Mouse (Mus musculus): ENCODE measurements around the gene 1700015F17Rik. TPM values are rescaled to one million over a fixed set of nuclear protein-coding genes. Genes with fewer than 3 reads are reported as not detected.

Gene 1700015F17Rik
- polyA plus RNA-seq, 1 experiment from 2014 or later: not detected

DNA sequence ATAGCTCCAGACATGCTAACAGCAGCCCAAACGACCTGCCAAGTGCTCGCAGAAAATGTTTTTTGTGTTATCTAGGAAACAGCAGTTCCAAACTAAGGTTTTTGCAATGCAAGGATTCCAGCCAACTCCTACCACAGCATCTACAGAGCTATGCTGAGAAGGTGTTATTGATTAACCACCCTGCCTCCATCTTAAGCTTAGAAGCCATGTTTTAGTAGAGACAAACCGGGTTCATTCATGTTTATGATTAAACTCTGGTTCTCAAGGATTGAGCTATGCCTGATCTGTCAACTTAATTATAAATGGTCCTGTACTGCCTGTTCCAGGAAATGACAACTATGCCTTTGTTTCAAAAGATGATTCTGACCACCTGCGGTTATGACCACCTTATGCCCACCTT lies 2.8 kb downstream of the 1700015F17Rik start:
- Histone ChIP-seq H3K4me1 (ENCODE audit: control insufficient read depth, insufficient read depth, low read length) (no peaks in the 10 kb centered on the region), H3K4me2 (replicated peaks; ENCODE audit: low read depth, low read length) (no peak overlapping the region), H3K27me3 (ENCODE audit: control insufficient read depth, insufficient read depth, low read length) (no peaks in the 10 kb centered on the region), H3K9me3 (ENCODE audit: control insufficient read depth, low read length) (no peaks in the 10 kb centered on the region), H3K27ac (ENCODE audit: low read depth, low read length) (no peak overlapping the region), H3K4me3 (ENCODE audit: low read length) (no peak overlapping the region), H3K9ac (ENCODE audit: low read depth, low read length) (no peak overlapping the region), H3K36me3 (ENCODE audit: control insufficient read depth, insufficient read depth, low read length) (no peaks in the 10 kb centered on the region)
- ATAC-seq (ENCODE audit: low FRiP score, low TSS enrichment): no peak; the same call in 1 of the 2 replicates
- WGBS: 73% methylated on average over 4 of the region's 4 CpGs

DNA sequence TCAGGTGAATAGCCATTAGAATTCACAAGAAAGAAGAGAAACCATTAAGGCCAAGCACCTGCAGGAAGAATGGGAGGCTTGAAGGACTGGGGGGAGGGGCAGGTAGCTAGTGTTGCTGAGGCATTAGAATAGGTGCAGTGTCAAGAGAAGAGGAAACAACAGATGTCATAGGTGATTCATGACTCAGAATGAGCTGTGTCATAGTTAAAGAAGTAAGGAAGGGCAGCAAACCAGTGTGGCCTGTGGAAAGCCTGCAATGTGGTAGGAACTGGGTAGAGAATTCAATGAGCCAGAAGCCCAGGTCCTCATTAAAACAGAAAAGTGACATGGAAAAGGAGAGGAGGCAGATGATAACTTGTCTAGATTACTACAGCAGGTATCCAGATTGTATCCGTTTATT lies 13.7 kb downstream of the 1700015F17Rik start:
- ATAC-seq (ENCODE audit: low FRiP score, low TSS enrichment): no peak
- WGBS: 82% methylated on average over 1 of the region's 1 CpGs

DNA sequence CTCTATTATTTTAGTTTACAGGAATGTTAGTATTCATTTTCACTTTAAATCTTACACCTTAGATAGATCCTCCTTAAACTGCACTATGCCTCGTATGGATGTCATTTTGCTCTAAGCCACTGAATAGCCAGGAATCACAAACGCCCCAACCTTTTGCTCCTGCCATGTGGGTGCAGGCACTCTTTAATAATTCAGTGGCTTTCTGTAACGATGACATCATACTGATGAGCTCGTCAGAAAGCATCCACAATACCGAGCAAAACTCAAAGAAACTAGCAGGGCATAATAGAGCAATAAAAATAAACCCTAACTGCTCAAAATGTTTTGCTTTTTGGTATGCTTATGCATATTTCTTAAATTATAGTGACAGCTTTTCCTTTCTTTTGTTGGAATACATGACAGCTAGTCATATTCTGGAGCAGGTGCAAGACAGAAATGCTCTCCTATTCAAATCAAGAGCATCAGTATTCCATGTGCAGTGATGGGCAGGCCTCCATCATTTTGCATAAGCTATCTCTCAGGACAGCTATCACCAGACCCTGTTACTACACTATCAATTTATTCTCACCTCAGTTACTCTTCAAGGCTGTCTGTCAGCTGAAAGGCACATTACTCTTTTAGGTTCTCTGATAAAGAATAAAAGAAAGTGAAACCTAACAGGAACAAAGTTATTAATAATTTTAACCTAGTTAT lies 47.1 kb downstream of the 1700015F17Rik start:
- Histone ChIP-seq H3K4me3 (ENCODE audit: low read length) (no peak overlapping the region), H3K27ac (ENCODE audit: low read depth, low read length) (no peak overlapping the region), H3K9me3 (ENCODE audit: control insufficient read depth, low read length) (no peaks in the 10 kb centered on the region), H3K9ac (ENCODE audit: low read depth, low read length) (no peak overlapping the region), H3K4me2 (replicated peaks; ENCODE audit: low read depth, low read length) (no peak overlapping the region), H3K4me1 (ENCODE audit: control insufficient read depth, insufficient read depth, low read length) (no peaks in the 10 kb centered on the region), H3K36me3 (ENCODE audit: control insufficient read depth, insufficient read depth, low read length) (no peaks in the 10 kb centered on the region), H3K27me3 (ENCODE audit: control insufficient read depth, insufficient read depth, low read length) (no peaks in the 10 kb centered on the region)
- 77% methylated on average over 5 of the region's 5 CpGs for WGBS
- ATAC-seq (ENCODE audit: low FRiP score, low TSS enrichment): no peak

More for the DNA sequence above, 13.7 kb downstream of the 1700015F17Rik start:
- Histone ChIP-seq H3K36me3 (ENCODE audit: control insufficient read depth, insufficient read depth, low read length) (no peaks in the 10 kb centered on the region), H3K27me3 (ENCODE audit: control insufficient read depth, insufficient read depth, low read length) (no peaks in the 10 kb centered on the region), H3K4me3 (ENCODE audit: low read length) (no peak overlapping the region), H3K9me3 (ENCODE audit: control insufficient read depth, low read length) (no peaks in the 10 kb centered on the region), H3K4me1 (ENCODE audit: control insufficient read depth, insufficient read depth, low read length) (no peaks in the 10 kb centered on the region), H3K9ac (ENCODE audit: low read depth, low read length) (no peak overlapping the region), H3K4me2 (replicated peaks; ENCODE audit: low read depth, low read length) (no peak overlapping the region), H3K27ac (ENCODE audit: low read depth, low read length) (no peak overlapping the region)

DNA sequence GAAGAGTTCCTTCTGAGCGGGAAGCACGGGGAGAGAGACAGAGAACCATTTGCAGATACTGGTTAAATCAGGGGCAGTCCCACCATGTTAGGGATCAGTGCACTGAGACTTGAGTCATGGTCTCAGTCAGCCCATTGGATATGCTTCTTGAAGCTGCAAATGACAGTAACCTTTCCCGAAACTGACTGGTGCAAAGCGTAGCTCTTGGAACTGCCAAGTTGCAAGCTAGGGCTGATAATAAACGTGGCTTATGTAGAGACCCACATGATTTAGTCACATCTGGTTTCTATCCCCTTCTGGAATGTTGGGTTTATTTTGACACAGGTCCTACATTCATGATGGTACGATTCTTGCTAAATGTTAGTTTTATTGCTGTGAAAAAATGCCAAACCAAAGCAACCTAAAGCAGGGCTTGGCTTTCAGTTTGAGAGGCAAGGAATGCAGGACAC lies 55.2 kb downstream of the 1700015F17Rik start:
- no peaks in the 10 kb centered on the region for H3K9me3 ChIP-seq (ENCODE audit: control insufficient read depth, low read length)
- no peak overlapping the region for H3K27ac ChIP-seq (ENCODE audit: low read depth, low read length)
- H3K27me3 ChIP-seq (ENCODE audit: control insufficient read depth, insufficient read depth, low read length): no peaks in the 10 kb centered on the region
- WGBS: 68% methylated on average over 6 of the region's 6 CpGs
- no peak for ATAC-seq (ENCODE audit: low FRiP score, low TSS enrichment)
- H3K4me1 ChIP-seq (ENCODE audit: control insufficient read depth, insufficient read depth, low read length): no peaks in the 10 kb centered on the region
- H3K4me3 ChIP-seq (ENCODE audit: low read length): no peak overlapping the region
- no peaks in the 10 kb centered on the region for H3K36me3 ChIP-seq (ENCODE audit: control insufficient read depth, insufficient read depth, low read length)
- H3K4me2 ChIP-seq (replicated peaks; ENCODE audit: low read depth, low read length): no peak overlapping the region
- H3K9ac ChIP-seq (ENCODE audit: low read depth, low read length): no peak overlapping the region

DNA sequence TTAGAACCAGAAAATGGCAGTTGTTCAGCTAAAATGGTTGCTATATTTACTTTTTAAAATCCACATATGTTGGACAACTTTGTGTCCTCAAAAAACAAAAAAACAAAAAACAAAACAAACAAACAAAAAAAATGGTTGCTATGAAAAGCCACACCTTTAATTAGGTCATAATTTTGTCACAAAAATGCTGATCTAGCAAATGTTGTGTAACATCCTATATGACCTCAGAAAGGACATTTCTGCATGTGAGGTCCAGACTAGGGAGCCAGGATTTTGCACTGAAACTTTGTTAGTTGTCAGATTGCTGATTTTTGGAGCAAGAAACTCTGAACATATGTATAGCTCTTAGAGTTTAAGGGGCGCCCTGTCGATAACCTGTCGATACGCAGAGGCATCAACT lies 55.9 kb downstream of the 1700015F17Rik start:
- H3K9me3 ChIP-seq (ENCODE audit: control insufficient read depth, low read length): no peaks in the 10 kb centered on the region
- ATAC-seq (ENCODE audit: low FRiP score, low TSS enrichment): no peak
- WGBS: 94% methylated on average over 4 of the region's 4 CpGs
- no peaks in the 10 kb centered on the region for H3K27me3 ChIP-seq (ENCODE audit: control insufficient read depth, insufficient read depth, low read length)
- H3K9ac ChIP-seq (ENCODE audit: low read depth, low read length): no peak overlapping the region
- no peak overlapping the region for H3K27ac ChIP-seq (ENCODE audit: low read depth, low read length)
- H3K36me3 ChIP-seq (ENCODE audit: control insufficient read depth, insufficient read depth, low read length): no peaks in the 10 kb centered on the region
- no peak overlapping the region for H3K4me3 ChIP-seq (ENCODE audit: low read length)
- H3K4me2 ChIP-seq (replicated peaks; ENCODE audit: low read depth, low read length): no peak overlapping the region
- H3K4me1 ChIP-seq (ENCODE audit: control insufficient read depth, insufficient read depth, low read length): no peaks in the 10 kb centered on the region

DNA sequence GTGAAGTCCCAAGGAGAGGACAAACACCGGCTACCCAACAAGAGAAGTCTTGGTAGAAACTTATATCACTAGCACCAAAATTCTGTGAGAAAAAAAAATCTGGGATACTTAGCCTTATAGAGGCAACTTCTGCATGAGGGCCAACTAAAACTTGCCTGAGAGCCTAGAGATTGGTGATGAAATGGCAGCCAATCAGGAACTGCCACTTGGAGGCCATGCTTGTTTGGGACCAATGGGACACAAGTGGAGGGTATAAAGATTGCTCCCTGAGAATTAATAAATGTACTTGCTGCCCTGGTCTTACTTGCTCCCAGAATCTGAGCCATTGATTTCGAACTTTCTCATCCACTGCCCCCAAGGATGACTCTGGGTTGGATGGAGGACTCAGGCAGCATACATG lies 57.5 kb downstream of the 1700015F17Rik start:
- no peaks in the 10 kb centered on the region for H3K4me1 ChIP-seq (ENCODE audit: control insufficient read depth, insufficient read depth, low read length)
- H3K9me3 ChIP-seq (ENCODE audit: control insufficient read depth, low read length): no peaks in the 10 kb centered on the region
- no peak overlapping the region for H3K27ac ChIP-seq (ENCODE audit: low read depth, low read length)
- no peak overlapping the region for H3K4me2 ChIP-seq (replicated peaks; ENCODE audit: low read depth, low read length)
- H3K4me3 ChIP-seq (ENCODE audit: low read length): no peak overlapping the region
- H3K9ac ChIP-seq (ENCODE audit: low read depth, low read length): no peak overlapping the region
- no peak for ATAC-seq (ENCODE audit: low FRiP score, low TSS enrichment)
- WGBS: 88% methylated on average over 2 of the region's 2 CpGs
- no peaks in the 10 kb centered on the region for H3K36me3 ChIP-seq (ENCODE audit: control insufficient read depth, insufficient read depth, low read length)
- no peaks in the 10 kb centered on the region for H3K27me3 ChIP-seq (ENCODE audit: control insufficient read depth, insufficient read depth, low read length)

DNA sequence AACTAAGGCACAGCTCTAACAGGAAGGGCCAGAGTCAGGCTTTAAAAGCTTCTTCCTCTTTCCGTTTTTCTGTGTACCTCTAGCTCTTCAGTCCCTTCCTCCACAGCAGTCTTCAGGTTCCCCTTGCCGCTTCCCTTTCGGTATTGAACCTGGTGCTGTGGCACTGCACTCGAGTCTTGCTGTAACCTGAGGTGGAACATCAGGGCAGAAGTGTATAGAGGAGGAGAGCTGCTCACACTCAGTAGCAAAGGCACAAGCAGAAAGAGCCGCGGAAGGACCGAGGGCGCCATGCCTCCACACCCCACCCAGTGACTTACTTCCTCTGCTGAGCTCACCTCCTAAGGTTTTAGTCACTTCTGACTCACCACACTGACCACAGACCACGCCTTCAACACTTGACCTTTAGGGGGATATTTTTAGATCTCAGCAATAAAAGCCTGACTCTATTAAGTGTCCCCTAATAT lies 58.9 kb downstream of the 1700015F17Rik start, which contains the start of gene Cdk14:
Gene Cdk14, minus strand, starts transcription at position 321 of the 464 bp plus-strand sequence.
- H3K36me3 ChIP-seq (ENCODE audit: control insufficient read depth, insufficient read depth, low read length): no peaks in the 10 kb centered on the region
- ATAC-seq (ENCODE audit: low FRiP score, low TSS enrichment): no peak
- H3K27ac ChIP-seq (ENCODE audit: low read depth, low read length): no peak within 1 kb of the TSS
- H3K4me1 ChIP-seq (ENCODE audit: control insufficient read depth, insufficient read depth, low read length): no peaks in the 10 kb centered on the region
- no peaks in the 10 kb centered on the region for H3K27me3 ChIP-seq (ENCODE audit: control insufficient read depth, insufficient read depth, low read length)
- no peaks in the 10 kb centered on the region for H3K9me3 ChIP-seq (ENCODE audit: control insufficient read depth, low read length)
- no peak within 1 kb of the TSS for H3K4me3 ChIP-seq (ENCODE audit: low read length)
- H3K4me2 ChIP-seq (replicated peaks; ENCODE audit: low read depth, low read length): no peak within 1 kb of the TSS
- H3K9ac ChIP-seq (ENCODE audit: low read depth, low read length): no peak within 1 kb of the TSS
- 88% methylated on average over 9 of the region's 9 CpGs for WGBS

DNA sequence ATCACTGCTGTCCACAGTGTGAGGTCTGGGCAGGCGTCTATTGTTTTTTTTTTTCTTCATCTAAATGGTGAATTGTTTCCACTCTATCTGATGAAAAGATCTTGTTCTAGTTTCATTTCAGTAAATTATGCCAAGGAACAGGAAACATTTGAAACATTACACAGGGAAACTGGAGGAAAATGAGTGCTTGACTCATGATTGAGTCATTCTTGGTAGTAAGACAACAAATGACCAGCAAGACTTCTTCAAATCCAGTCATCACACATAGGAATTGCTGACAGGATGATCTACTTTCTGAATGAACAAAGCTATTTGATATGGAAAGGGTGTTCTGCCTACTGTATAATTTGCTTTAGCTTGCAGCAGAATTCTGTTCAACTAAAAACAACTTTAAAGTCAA lies 59.7 kb downstream of the 1700015F17Rik start:
- H3K4me2 ChIP-seq (replicated peaks; ENCODE audit: low read depth, low read length): no peak overlapping the region
- no peak overlapping the region for H3K27ac ChIP-seq (ENCODE audit: low read depth, low read length)
- no peaks in the 10 kb centered on the region for H3K4me1 ChIP-seq (ENCODE audit: control insufficient read depth, insufficient read depth, low read length)
- H3K9ac ChIP-seq (ENCODE audit: low read depth, low read length): no peak overlapping the region
- H3K4me3 ChIP-seq (ENCODE audit: low read length): no peak overlapping the region
- ATAC-seq (ENCODE audit: low FRiP score, low TSS enrichment): no peak
- H3K9me3 ChIP-seq (ENCODE audit: control insufficient read depth, low read length): no peaks in the 10 kb centered on the region
- WGBS: 48% methylated on average over 1 of the region's 1 CpGs
- no peaks in the 10 kb centered on the region for H3K27me3 ChIP-seq (ENCODE audit: control insufficient read depth, insufficient read depth, low read length)
- no peaks in the 10 kb centered on the region for H3K36me3 ChIP-seq (ENCODE audit: control insufficient read depth, insufficient read depth, low read length)

DNA sequence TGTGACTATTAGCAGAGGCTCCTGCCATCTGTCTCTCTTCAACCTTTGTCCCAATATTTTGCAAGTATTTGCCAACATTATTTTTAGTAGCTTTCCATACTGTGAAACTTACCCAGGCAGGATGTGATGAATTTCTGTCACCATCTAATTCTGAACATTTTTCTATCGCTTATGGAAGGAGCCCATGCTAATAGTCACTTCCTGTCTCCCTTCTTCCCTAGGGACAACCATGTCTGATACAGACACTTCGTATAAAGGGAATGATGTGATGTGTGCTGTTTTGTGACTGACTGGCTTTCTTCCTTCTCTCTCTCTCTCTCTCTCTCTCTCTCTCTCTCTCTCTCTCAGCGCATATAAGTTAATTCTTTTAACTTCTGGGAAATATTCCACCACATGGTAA lies 64.1 kb downstream of the 1700015F17Rik start:
- H3K9ac ChIP-seq (ENCODE audit: low read depth, low read length): no peak overlapping the region
- no peak for ATAC-seq (ENCODE audit: low FRiP score, low TSS enrichment)
- H3K4me3 ChIP-seq (ENCODE audit: low read length): no peak overlapping the region
- H3K9me3 ChIP-seq (ENCODE audit: control insufficient read depth, low read length): no peaks in the 10 kb centered on the region
- no peaks in the 10 kb centered on the region for H3K27me3 ChIP-seq (ENCODE audit: control insufficient read depth, insufficient read depth, low read length)
- H3K27ac ChIP-seq (ENCODE audit: low read depth, low read length): no peak overlapping the region
- no peaks in the 10 kb centered on the region for H3K4me1 ChIP-seq (ENCODE audit: control insufficient read depth, insufficient read depth, low read length)
- no peak overlapping the region for H3K4me2 ChIP-seq (replicated peaks; ENCODE audit: low read depth, low read length)
- H3K36me3 ChIP-seq (ENCODE audit: control insufficient read depth, insufficient read depth, low read length): no peaks in the 10 kb centered on the region
- WGBS: 77% methylated on average over 3 of the region's 3 CpGs
